Mouse (Mus musculus) embryo, embryonic 11 days (tissue): ENCODE measurements around the gene Exoc4.

Experiments
- DNase-seq: peaks from one replicate; pipeline ENCODE4 v3.0.0-alpha.2; 2015

The Exoc4 gene

GRCm38 (mm10) chr6:33322849-33323248 lies 74.0 kb downstream of the Exoc4 start:
- no peak for DNase-seq

GRCm38 (mm10) chr6:33323386-33323785 lies 74.5 kb downstream of the Exoc4 start:
- DNase-seq: no peak

GRCm38 (mm10) chr6:33328326-33328725 lies 79.4 kb downstream of the Exoc4 start:
- no peak for DNase-seq

- peak; percentile 7 for DNase-seq
Observed at GRCm38 (mm10) chr6:33347088-33347775, 98.3 kb downstream of the Exoc4 start.

- no peak for DNase-seq
Observed at GRCm38 (mm10) chr6:33361613-33362012, 112.7 kb downstream of the Exoc4 start.

GRCm38 (mm10) chr6:33380517-33380916 lies 131.6 kb downstream of the Exoc4 start:
- DNase-seq: no peak

- DNase-seq: no peak
Observed at GRCm38 (mm10) chr6:33382176-33382575, 133.3 kb downstream of the Exoc4 start.

GRCm38 (mm10) chr6:33392020-33392419 lies 143.1 kb downstream of the Exoc4 start:
- peak; percentile 10 for DNase-seq

- DNase-seq: no peak
Observed at GRCm38 (mm10) chr6:33399491-33399890, 150.6 kb downstream of the Exoc4 start.

- DNase-seq: no peak
Observed at GRCm38 (mm10) chr6:33401161-33401560, 152.3 kb downstream of the Exoc4 start.

GRCm38 (mm10) chr6:33405562-33406275 lies 156.8 kb downstream of the Exoc4 start:
- peak; percentile 21 for DNase-seq

GRCm38 (mm10) chr6:33409586-33409985 lies 160.7 kb downstream of the Exoc4 start:
- DNase-seq: peak; percentile 21

GRCm38 (mm10) chr6:33425007-33425406 lies 176.1 kb downstream of the Exoc4 start:
- DNase-seq: no peak

GRCm38 (mm10) chr6:33431207-33431787 lies 182.4 kb downstream of the Exoc4 start:
- no peak for DNase-seq

- DNase-seq: no peak
Observed at GRCm38 (mm10) chr6:33440508-33440907, 191.6 kb downstream of the Exoc4 start.

GRCm38 (mm10) chr6:33453810-33454209 lies 204.9 kb downstream of the Exoc4 start:
- no peak for DNase-seq

- DNase-seq: no peak
Observed at GRCm38 (mm10) chr6:33454354-33454753, 205.5 kb downstream of the Exoc4 start.

- no peak for DNase-seq
Observed at GRCm38 (mm10) chr6:33455238-33455637, 206.4 kb downstream of the Exoc4 start.

- no peak for DNase-seq
Observed at GRCm38 (mm10) chr6:33464862-33465261, 216.0 kb downstream of the Exoc4 start.

GRCm38 (mm10) chr6:33465392-33465791 lies 216.5 kb downstream of the Exoc4 start:
- no peak for DNase-seq

GRCm38 (mm10) chr6:33466168-33466839 lies 217.4 kb downstream of the Exoc4 start:
- no peak for DNase-seq

- no peak for DNase-seq
Observed at GRCm38 (mm10) chr6:33468480-33468879, 219.6 kb downstream of the Exoc4 start.

- no peak for DNase-seq
Observed at GRCm38 (mm10) chr6:33476134-33476533, 227.2 kb downstream of the Exoc4 start.

GRCm38 (mm10) chr6:33484568-33484967 lies 235.7 kb downstream of the Exoc4 start:
- DNase-seq: no peak
